Mouse (Mus musculus): Measurements from ENCODE around the gene Tmcc2.

The Tmcc2 gene

GRCm38 (mm10) chr1:132390691-132391579, at the start of gene Tmcc2:
Tmcc2 (minus strand) TSS chr1:132391281.
- DNase-seq (ENCODE audit: low spot score): peak; percentile 22

GRCm38 (mm10) chr1:132437389-132437788, 46.3 kb upstream of the Tmcc2 start:
- DNase-seq (ENCODE audit: low spot score): no peak

- no peak for DNase-seq (ENCODE audit: low spot score)
These were observed 45.9 kb upstream of the Tmcc2 start for GRCm38 (mm10) chr1:132436960-132437359.

DNA sequence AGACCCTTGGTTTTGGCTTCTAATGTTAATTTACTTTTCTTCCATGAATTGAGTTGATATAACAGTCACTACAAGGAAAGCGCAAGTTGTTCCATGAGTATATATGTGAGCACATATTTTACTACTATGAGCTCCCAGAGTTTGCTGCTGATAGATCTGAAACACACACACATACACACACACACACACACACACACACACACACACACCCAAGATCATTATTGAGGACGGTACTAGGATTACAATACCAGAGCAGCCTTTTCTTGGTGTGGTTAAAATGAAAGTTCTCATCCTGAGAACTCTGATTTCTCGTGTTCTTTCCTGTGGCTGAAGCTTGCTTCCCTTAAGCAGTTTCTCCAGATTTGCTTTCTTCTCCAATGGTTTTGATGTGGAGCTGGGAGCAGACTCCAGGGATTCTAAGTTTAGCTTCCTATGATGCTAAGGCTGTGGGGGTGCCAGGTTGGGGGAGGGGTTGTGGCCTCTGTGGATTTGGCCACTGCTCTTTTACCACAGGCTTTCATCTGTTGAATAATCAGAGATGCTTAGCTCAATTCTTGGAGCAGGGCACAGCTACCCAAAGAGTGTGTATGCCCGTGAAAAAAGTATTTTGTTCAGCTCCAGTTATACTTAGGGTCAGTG, 45.4 kb upstream of the Tmcc2 start:
- DNase-seq (ENCODE audit: low spot score): no peak

DNA sequence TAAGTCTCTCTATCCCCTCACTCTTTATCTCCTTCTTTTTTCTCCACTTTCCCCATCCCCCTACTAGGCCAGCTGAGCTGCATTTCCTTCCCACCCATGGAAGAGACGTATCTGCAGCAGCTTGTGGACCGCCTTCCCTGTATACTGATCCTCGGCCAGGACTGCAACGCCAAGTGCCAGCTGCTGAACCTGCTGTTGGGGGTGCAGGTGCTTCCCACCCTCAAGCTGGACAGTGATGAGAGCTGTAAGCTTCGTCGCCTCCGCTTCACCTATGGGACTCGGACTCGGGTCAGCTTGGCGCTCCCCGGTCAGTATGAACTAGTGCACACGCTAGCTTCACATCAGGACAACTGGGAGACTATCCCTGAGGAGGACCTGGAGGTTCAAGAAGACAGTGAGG, 43.0 kb upstream of the Tmcc2 start:
- DNase-seq (ENCODE audit: low spot score): no peak

- DNase-seq (ENCODE audit: low spot score): no peak
These were observed 42.3 kb upstream of the Tmcc2 start for GRCm38 (mm10) chr1:132433349-132433748.

- peak; percentile 50 for DNase-seq (ENCODE audit: low spot score)
These were observed 40.6 kb upstream of the Tmcc2 start for GRCm38 (mm10) chr1:132431716-132432115.

DNA sequence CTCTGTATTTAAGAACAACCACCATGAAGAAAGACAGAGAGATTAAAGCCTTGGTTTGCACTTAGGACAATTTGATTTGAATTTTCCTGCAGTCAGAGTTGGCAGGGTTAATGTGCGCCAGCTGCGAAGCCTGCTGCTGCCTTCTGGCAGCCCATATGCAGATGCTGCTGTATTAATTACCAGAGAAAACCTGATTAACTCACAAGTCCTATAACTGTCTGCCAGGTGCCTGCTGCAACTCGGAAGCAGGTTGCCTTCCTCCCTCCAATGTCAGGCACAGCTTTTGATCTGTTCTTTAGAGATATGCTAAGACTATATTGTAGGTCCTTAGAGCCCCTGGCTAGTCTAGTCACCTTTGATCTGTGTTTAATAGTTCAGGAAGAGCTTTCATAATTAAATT, 39.7 kb upstream of the Tmcc2 start:
- no peak for DNase-seq (ENCODE audit: low spot score)

- no peak for DNase-seq (ENCODE audit: low spot score)
These were observed 34.5 kb upstream of the Tmcc2 start for GRCm38 (mm10) chr1:132425600-132425999.

DNA sequence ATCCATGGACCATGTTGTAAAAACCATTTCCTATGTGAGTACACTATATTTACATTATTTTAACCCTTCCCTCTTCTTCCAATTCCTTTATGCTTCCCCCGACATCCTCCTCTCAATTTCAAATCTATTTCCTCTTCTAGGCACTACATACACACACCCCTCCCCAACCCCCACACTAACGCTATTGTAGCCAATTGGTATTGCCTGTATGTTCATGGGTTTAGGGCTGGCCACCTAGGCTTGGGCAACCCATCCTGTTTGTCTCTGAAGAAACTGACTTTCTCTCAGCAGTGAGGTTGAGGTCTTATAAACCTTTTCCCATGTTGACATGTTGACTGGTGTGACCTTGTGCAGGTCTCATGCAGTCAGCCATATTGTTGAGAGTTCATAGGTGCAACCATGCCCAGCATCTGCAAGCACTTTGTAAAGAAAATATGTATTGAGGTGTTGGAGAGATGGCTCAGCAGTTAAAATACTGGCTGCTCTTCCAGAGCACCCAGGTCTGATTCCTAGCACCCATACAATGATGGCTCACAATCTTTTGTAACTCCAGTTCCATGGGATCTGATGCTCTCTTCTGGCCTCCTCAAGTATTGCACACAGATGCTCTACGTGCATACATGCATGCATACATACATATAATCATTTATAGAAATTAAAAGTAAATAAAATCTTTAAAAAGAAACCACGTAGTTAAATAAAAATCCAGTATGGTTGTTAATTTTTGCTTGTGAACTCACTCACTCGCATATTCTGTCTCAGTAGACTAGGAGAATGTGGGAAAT, 32.0 kb upstream of the Tmcc2 start:
- DNase-seq (ENCODE audit: low spot score): no peak

DNA sequence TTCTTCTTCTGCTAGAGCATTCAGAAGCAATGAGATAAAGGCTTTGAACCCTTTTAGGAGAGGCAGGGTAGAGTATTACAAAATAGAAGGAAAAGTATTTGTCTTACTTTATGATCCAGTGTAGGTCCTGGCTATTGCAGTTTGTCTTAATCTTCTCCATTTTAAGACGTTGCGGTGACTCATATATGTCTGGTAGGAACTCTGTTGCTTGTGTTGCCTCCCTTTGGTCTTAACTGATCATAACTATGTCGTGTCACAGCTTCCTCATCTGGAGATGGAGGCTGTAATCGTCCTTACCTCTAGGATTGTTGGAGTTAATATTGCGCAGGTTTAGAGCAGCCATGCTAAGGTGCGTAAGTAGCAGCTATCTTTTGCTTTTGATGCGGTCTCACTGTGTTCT, 29.6 kb upstream of the Tmcc2 start:
- no peak for DNase-seq (ENCODE audit: low spot score)

- DNase-seq (ENCODE audit: low spot score): no peak
These were observed 29.1 kb upstream of the Tmcc2 start for GRCm38 (mm10) chr1:132420206-132420605.

- peak; percentile 92 for DNase-seq (ENCODE audit: low spot score)
These were observed 26.5 kb upstream of the Tmcc2 start, which contains the start of gene Dstyk for GRCm38 (mm10) chr1:132417319-132418251. Dstyk (plus strand) TSS chr1:132417555.

DNA sequence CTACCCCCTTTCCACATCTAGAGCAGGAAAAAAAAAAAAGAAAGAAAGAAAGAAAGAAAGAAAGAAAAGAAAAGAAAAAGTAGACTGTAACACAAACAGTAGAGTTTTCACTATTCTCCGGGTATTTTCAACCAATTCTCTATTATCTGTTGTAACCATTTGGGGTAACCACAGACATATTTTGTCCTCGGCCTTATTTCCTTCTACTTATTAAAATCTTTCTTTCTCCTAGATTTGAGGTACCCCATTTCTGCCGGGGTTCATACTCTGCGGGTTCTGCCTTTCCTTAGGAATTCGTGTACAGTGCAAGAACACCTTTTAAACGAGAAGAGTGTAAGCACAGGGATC, 25.8 kb upstream of the Tmcc2 start:
- no peak for DNase-seq (ENCODE audit: low spot score)

- DNase-seq (ENCODE audit: low spot score): peak; percentile 40
These were observed 25.3 kb upstream of the Tmcc2 start for GRCm38 (mm10) chr1:132416244-132416942.

GRCm38 (mm10) chr1:132410657-132411056, 19.6 kb upstream of the Tmcc2 start:
- no peak for DNase-seq (ENCODE audit: low spot score)

GRCm38 (mm10) chr1:132401843-132402242, 10.8 kb upstream of the Tmcc2 start:
- DNase-seq (ENCODE audit: low spot score): no peak

DNA sequence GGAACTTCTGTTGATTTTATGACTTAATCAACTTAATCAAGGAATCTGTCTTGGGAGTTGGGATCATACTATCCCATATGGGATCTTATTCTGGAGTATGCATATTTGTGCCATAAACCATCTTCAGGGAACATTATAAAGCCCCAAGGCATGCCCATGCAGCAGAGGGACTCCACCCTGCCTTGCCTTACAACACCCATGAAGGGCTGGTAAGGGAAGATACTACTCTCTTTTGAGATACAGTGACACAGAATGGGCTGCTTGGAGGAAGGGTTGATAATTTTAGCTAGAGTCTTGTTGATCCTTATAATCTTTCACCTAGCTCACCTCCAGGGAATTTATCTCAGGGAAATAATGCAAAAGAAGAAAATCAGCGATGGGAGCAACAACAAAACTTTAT, 9.5 kb upstream of the Tmcc2 start:
- no peak for DNase-seq (ENCODE audit: low spot score)

DNA sequence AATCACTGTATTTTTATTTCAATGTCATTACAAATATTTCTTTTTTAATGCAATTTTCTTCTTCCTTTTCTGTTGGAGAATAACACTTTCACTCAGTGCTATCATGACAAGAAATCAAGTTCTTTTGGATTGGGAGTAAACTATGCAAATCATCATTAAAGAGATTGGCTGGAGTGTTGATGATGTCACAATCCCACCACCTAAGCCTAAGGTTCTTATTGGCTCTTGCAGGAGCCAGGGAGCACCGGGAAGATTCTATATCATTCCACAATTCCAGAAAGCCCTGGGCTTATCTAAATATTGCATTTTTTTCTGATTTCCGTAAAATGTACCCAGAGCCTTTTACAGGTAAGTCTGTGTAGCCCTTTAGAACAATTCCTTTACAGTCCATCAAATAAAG, 5.6 kb upstream of the Tmcc2 start:
- no peak for DNase-seq (ENCODE audit: low spot score)

GRCm38 (mm10) chr1:132392872-132393271, 1.8 kb upstream of the Tmcc2 start:
- DNase-seq (ENCODE audit: low spot score): no peak

- peak; percentile 26 for DNase-seq (ENCODE audit: low spot score)
These were observed 520 bp upstream of the Tmcc2 start for GRCm38 (mm10) chr1:132391580-132392022.

Measured in adipocyte (in vitro differentiated cells).